Mouse (Mus musculus): ENCODE data around the gene Map2k2. TPM values are rescaled to one million over a fixed set of nuclear protein-coding genes. Genes with fewer than 3 reads are reported as not detected.

The Map2k2 gene
- total and polyA plus RNA-seq, 3 experiments: 147 to 212 TPM; not detected in 1

DNA sequence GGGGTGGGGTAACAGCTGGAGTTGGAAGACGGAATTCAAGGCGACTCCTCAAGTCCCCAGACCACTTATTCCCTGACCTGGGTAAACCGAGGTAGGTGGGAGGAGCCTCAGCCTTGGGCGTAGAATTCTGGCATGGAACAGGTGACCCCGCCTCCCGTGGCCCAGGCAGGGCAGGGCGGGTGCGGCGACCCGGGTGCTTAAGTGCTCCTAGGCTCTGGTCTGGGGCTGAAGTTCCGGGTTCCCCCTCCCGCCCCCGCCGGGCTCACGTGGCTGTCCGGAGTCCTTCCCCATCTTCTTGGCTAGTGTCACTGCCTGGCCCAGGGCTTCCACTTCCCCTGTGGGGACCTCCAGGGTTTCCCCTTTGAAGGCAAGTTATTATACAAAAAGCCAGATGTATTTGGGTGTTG, 28.5 kb downstream of the Map2k2 start (continued):
- TF ChIP-seq CHD1 (IDR thresholded peaks at IDR 0.05; ENCODE audit: low read depth, low read length): no peak
- TF ChIP-seq MEF2A (IDR thresholded peaks at IDR 0.05; ENCODE audit: extremely low read depth, insufficient replicate concordance, low read depth, low read length, poor library complexity, severe bottlenecking): no peak
- TF ChIP-seq KAT2A (conservative IDR thresholded peaks at IDR 0.05; ENCODE audit: low read depth, low read length): no peak; the same call in 1 of the 2 replicates
- TF ChIP-seq MXI1 (IDR thresholded peaks at IDR 0.05; ENCODE audit: low read depth, low read length): peak; percentile 95
- TF ChIP-seq CTCF (IDR thresholded peaks at IDR 0.05 in 2 of 3, conservative IDR thresholded peaks at IDR 0.05 in 1 of 3; ENCODE audit: control insufficient read depth in 1 of 3, insufficient read depth in 1 of 3, low read depth in 2 of 3, low read length in 3 of 3, poor library complexity in 1 of 3, severe bottlenecking in 1 of 3): no peak
- peak; percentile 73 for TF ChIP-seq HCFC1 (IDR thresholded peaks at IDR 0.05; ENCODE audit: low read depth, low read length)
- no peak for TF ChIP-seq TAL1 (IDR thresholded peaks at IDR 0.05; ENCODE audit: low read length)
- no peak for TF ChIP-seq RCOR1 (IDR thresholded peaks at IDR 0.05; ENCODE audit: low read depth, low read length)
- TF ChIP-seq POLR2A (IDR thresholded peaks at IDR 0.05; ENCODE audit: control insufficient read depth in 1 of 2, insufficient read depth in 1 of 2, low read depth in 1 of 2, low read length in 2 of 2, poor library complexity in 1 of 2): peak; percentile 28 to 75; a peak in 2 of 4 replicates
- no peak for TF ChIP-seq JUND (IDR thresholded peaks at IDR 0.05; ENCODE audit: low read depth, low read length)
- no peak for TF ChIP-seq NRF1 (IDR thresholded peaks at IDR 0.05; ENCODE audit: insufficient read depth, low read depth, low read length, poor library complexity, severe bottlenecking)
- TF ChIP-seq SMC3 (IDR thresholded peaks at IDR 0.05; ENCODE audit: low read depth, low read length): no peak
- TF ChIP-seq ZC3H11A (IDR thresholded peaks at IDR 0.05; ENCODE audit: low read depth, low read length): no peak
- 0 out of 2 replicates have a peak, but pooled peaks have one; percentile 33 for TF ChIP-seq E2F4 (IDR thresholded peaks at IDR 0.05; ENCODE audit: borderline replicate concordance, low read depth, low read length)
- TF ChIP-seq ZNF384 (IDR thresholded peaks at IDR 0.05; ENCODE audit: low read depth, low read length): no peak
- no peak for TF ChIP-seq CHD2 (IDR thresholded peaks at IDR 0.05; ENCODE audit: low read length)
- TF ChIP-seq ELF1 (IDR thresholded peaks at IDR 0.05; ENCODE audit: low read depth, low read length): peak; percentile 94
- TF ChIP-seq MAFK (IDR thresholded peaks at IDR 0.05; ENCODE audit: borderline replicate concordance, low read depth, low read length): no peak

DNA sequence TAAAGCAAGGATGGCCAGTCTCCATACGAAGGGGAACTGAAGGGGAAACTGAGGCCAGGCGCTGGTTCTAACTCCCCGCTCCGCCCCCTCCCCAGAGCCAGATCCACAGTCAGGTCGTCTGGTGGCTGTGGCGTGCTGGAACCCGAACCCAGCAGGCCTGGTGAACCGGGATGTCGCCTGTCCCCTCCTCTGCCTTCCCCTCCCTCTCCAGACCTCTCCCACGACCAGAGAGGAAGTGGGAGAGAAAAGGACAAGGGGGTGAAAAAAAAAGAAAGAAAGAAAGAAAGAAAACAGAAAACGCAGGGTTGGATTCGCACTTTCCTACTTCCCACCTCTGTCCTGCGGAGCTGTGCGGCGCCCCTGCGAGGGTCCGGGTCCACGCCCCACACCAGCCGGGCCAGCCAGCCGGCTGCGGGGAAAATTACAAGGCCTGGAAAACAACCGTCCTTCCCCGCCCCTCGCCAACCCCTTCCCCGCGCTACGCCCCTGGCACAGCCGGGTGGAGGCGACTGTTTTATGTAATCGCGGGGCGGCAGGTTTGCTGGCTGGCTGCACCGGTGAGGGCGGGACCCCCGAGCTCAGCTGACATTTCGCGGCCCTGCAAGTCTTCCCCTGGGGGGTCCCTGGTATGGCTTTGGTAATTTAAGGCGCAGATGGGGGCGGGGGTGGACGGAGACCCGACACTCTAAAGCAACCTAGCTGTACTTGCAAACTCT, 29.4 kb downstream of the Map2k2 start, which contains the start of gene Zbtb7a:
TSS of gene Zbtb7a (plus strand) at position 255 of the 716 bp plus-strand sequence.
- DNase-seq (ENCODE audit: low read depth, low spot score): peak; percentile 80
- H3K79me2 ChIP-seq (ENCODE audit: control insufficient read depth, insufficient read depth, low read length, poor library complexity): peaks cover 34% of the 10 kb centered on the region
- no peaks in the 10 kb centered on the region for H3K9me3 ChIP-seq (replicated peaks; ENCODE audit: insufficient read depth, low read length)
- peak within 1 kb of the TSS; percentile 96 for H3K27ac ChIP-seq (ENCODE audit: control insufficient read depth, low read depth, low read length)
- no peaks in the 10 kb centered on the region for H3K27me3 ChIP-seq (ENCODE audit: control insufficient read depth in 1 of 2, insufficient read depth in 2 of 2, low read length in 2 of 2)
- H3K4me3 ChIP-seq (ENCODE audit: control insufficient read depth in 1 of 2, insufficient read depth in 1 of 2, low read depth in 2 of 2, low read length in 2 of 2): peak within 1 kb of the TSS; percentile 88 to 97
- peak; percentile 54 for TF ChIP-seq ZNF384 (IDR thresholded peaks at IDR 0.05; ENCODE audit: low read depth, low read length)
- TF ChIP-seq UBTF (IDR thresholded peaks at IDR 0.05; ENCODE audit: borderline replicate concordance, insufficient read depth, low read depth, low read length): peak; percentile 100
- peak; percentile 12; the same call in 1 of the 2 replicates for TF ChIP-seq ZMIZ1 (IDR thresholded peaks at IDR 0.05; ENCODE audit: low read depth, low read length)
- TF ChIP-seq TAL1 (IDR thresholded peaks at IDR 0.05; ENCODE audit: low read length): peak; percentile 36; the same call in 1 of the 2 replicates
- no peak for TF ChIP-seq CHD2 (IDR thresholded peaks at IDR 0.05; ENCODE audit: low read length)
- 0 out of 4 replicates have a peak, but pooled peaks of 1 of the 2 experiments have one; percentile 14 for TF ChIP-seq POLR2A (IDR thresholded peaks at IDR 0.05; ENCODE audit: control insufficient read depth in 1 of 2, insufficient read depth in 1 of 2, low read depth in 1 of 2, low read length in 2 of 2, poor library complexity in 1 of 2)
- TF ChIP-seq ZC3H11A (IDR thresholded peaks at IDR 0.05; ENCODE audit: low read depth, low read length): no peak
- peak; percentile 97 for TF ChIP-seq TBP (IDR thresholded peaks at IDR 0.05; ENCODE audit: low read depth, low read length)
- no peak for TF ChIP-seq ETS1 (IDR thresholded peaks at IDR 0.05; ENCODE audit: low read depth, low read length)
- 0 out of 2 replicates have a peak, but pooled peaks have one; percentile 9 for TF ChIP-seq HCFC1 (IDR thresholded peaks at IDR 0.05; ENCODE audit: low read depth, low read length)
- TF ChIP-seq ELF1 (IDR thresholded peaks at IDR 0.05; ENCODE audit: low read depth, low read length): peak; percentile 25; the same call in 1 of the 2 replicates
- no peak for TF ChIP-seq NRF1 (IDR thresholded peaks at IDR 0.05; ENCODE audit: insufficient read depth, low read depth, low read length, poor library complexity, severe bottlenecking)
- peak; percentile 43; the same call in 1 of the 2 replicates for TF ChIP-seq NELFE (IDR thresholded peaks at IDR 0.05; ENCODE audit: low read depth, low read length)
- peak; percentile 23; the same call in 1 of the 2 replicates for TF ChIP-seq RCOR1 (IDR thresholded peaks at IDR 0.05; ENCODE audit: low read depth, low read length)
- TF ChIP-seq TCF12 (IDR thresholded peaks at IDR 0.05; ENCODE audit: low read depth, low read length): peak; percentile 50; the same call in 1 of the 2 replicates
- peak within 1 kb of the TSS; percentile 95 for H3K9ac ChIP-seq (ENCODE audit: control insufficient read depth, low read depth, low read length, poor library complexity, severe bottlenecking)
- H3K4me1 ChIP-seq (ENCODE audit: control insufficient read depth in 1 of 2, insufficient read depth in 2 of 2, low read length in 2 of 2): peaks cover 3 to 13% of the 10 kb centered on the region in 2 experiments; a peak in 3 of 4 replicates
- peaks cover 0 to 12% of the 10 kb centered on the region in 2 experiments; a peak in 2 of 4 replicates for H3K36me3 ChIP-seq (ENCODE audit: control insufficient read depth in 1 of 2, insufficient read depth in 2 of 2, low read length in 2 of 2)

Measured in MEL (cell line).